Mouse (Mus musculus) midbrain, embryonic 13.5 days (tissue): ENCODE measurements around the gene Olfr1419. TPM values are rescaled to one million over a fixed set of nuclear protein-coding genes. Genes with fewer than 3 reads are reported as not detected.
"Not testable (repeated sequence)": the region's sequence is repeated elsewhere in the genome, so short reads cannot be mapped to it uniquely, and the experiment has no call there.

Experiments used
- ATAC-seq: fragments of 200-750 bp; cut with Nextera tagmentation; 2 replicates; pipeline ENCODE4 v1.8.0; 2017; ENCODE audit warnings: mild to moderate bottlenecking, moderate TSS enrichment, moderate library complexity
- H3K27ac ChIP-seq: fragments of 300-500 bp; sonication (generic); 2 replicates; pipeline ENCODE4 v1.5.1; 2015; ENCODE audit warnings: inconsistent platforms, mild to moderate bottlenecking, moderate library complexity
- H3K27me3 ChIP-seq: fragments of 300-500 bp; sonication (generic); 2 replicates; pipeline ENCODE4 v1.6.1; 2015; ENCODE audit warnings: mild to moderate bottlenecking, inconsistent platforms
- H3K36me3 ChIP-seq: fragments of 300-500 bp; sonication (generic); 2 replicates; pipeline ENCODE4 v1.6.1; 2015; ENCODE audit warnings: mild to moderate bottlenecking, inconsistent platforms
- H3K4me1 ChIP-seq: fragments of 300-500 bp; sonication (generic); replicated peaks from 2 replicates; pipeline ENCODE4 v1.6.1; 2015; ENCODE audit warnings: inconsistent platforms
- H3K4me2 ChIP-seq: fragments of 300-500 bp; sonication (generic); replicated peaks from 2 replicates; pipeline ENCODE4 v1.6.1; 2015; ENCODE audit warnings: moderate library complexity, mild to moderate bottlenecking, inconsistent platforms
- H3K4me3 ChIP-seq: fragments of 300-500 bp; sonication (generic); replicated peaks from 2 replicates; pipeline ENCODE4 v1.5.1; 2015; ENCODE audit warnings: mild to moderate bottlenecking, inconsistent platforms
- H3K9ac ChIP-seq: fragments of 300-500 bp; sonication (generic); replicated peaks from 2 replicates; pipeline ENCODE4 v1.6.1; 2015; ENCODE audit warnings: mild to moderate bottlenecking, inconsistent platforms
- H3K9me3 ChIP-seq: fragments of 300-500 bp; sonication (generic); 2 replicates; pipeline ENCODE4 v1.6.1; 2016; ENCODE audit warnings: mild to moderate bottlenecking, inconsistent platforms
- whole genome bisulfite sequencing: fragments of 180-500 bp; shearing (Covaris S2); methylation state at CpG from one replicate; pipeline ENCODE4 v1.1.7; 2015; 5-methylcytosine and 5-hydroxymethylcytosine counted together
- polyA plus RNA-seq: library from polyadenylated mRNA; unstranded; fragments of >200 nt; fragmentation: Nextera tagmentation; extraction: Ambion mirVana; gene quantifications from 2 replicates; pipeline ENCODE4 v1.2.1, GENCODE M21; 2015

Olfr1419 gene
- polyA plus RNA-seq, result not detected in 2 replicates

DNA sequence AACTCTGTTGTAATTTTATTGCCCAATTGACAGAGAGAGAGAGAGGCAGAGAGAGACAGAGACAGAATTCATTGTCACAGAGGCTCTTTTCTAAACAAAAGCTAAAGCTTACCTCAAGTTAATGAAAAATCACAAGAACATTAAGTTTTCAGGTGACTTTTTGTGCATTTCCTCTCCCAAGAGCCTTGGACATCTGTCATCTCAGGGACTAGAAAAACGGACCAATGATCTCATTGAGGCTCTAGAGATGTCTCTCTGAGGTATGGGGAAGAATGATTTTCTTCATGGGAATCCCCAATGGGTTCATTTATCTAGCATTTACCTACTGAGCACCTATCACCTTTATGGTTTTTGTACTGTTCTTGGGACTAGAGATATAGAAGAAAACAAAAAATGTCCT is at the start of gene Olfr1419:
Olfr1419 (minus strand) TSS at position 101 of the 400 bp plus-strand sequence.
- H3K36me3 ChIP-seq, result no peaks in the 10 kb centered on the region
- no peaks in the 10 kb centered on the region for H3K27me3 ChIP-seq
- no peak within 1 kb of the TSS for H3K27ac ChIP-seq
- 76% methylated on average over 1 of the region's 1 CpGs for WGBS
- no peaks in the 10 kb centered on the region for H3K4me1 ChIP-seq
- H3K4me2 ChIP-seq, result no peak within 1 kb of the TSS
- H3K9me3 ChIP-seq, result no peaks in the 10 kb centered on the region
- H3K9ac ChIP-seq, result no peak within 1 kb of the TSS
- no peak for ATAC-seq
- no peak within 1 kb of the TSS for H3K4me3 ChIP-seq

DNA sequence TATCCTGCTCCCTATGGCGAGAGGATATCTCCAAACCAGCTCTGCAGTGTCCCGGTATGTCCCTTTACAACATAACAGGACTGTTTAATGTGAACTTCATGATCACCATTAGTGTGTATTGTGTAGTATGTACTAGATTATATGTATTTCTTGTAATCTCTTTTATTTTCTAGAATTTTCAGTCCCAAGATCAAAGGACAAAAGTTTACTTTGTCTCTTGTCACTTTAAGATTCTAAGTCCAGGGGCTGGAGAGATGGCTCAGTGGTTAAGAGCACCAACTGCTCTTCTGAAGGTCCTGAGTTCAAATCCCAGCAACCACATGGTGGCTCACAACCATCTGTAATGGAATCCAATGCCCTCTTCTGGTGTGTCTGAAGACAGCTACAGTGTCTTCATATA is 47.6 kb upstream of the Olfr1419 start:
- not testable (repeated sequence) for ATAC-seq, H3K4me1 ChIP-seq, H3K9me3 ChIP-seq, H3K27me3 ChIP-seq, H3K4me3 ChIP-seq, H3K27ac ChIP-seq, H3K9ac ChIP-seq, H3K4me2 ChIP-seq
- H3K36me3 ChIP-seq, result peaks cover 65% of the 10 kb centered on the region
- WGBS, result 96% methylated on average over 2 of the region's 2 CpGs

DNA sequence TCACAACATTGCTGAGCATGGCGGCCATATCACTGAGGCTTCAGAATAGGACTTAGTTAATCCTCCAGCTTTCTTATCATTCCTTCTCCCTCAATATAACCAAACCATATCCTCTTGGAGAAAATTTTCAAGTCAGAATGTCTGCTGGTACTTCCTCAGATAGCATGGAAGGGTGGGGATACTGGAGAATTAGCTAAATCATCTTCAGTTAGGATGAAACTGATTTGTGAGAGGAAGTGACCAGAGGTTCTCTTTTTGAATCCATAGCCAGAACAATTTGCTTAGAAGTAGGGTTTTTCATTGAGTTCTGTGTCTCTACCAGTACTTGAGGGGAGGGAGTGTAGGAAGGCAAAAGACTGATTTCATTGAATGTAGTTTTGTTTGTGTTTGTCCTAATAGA is 47.2 kb upstream of the Olfr1419 start:
- H3K4me1 ChIP-seq, result no peaks in the 10 kb centered on the region
- 96% methylated on average over 1 of the region's 1 CpGs for WGBS
- H3K4me3 ChIP-seq, result no peak overlapping the region
- no peak overlapping the region for H3K4me2 ChIP-seq
- H3K27me3 ChIP-seq, result no peaks in the 10 kb centered on the region
- no peak for ATAC-seq
- no peaks in the 10 kb centered on the region for H3K9me3 ChIP-seq
- peaks cover 64% of the 10 kb centered on the region for H3K36me3 ChIP-seq
- no peak overlapping the region for H3K27ac ChIP-seq
- H3K9ac ChIP-seq, result no peak overlapping the region

DNA sequence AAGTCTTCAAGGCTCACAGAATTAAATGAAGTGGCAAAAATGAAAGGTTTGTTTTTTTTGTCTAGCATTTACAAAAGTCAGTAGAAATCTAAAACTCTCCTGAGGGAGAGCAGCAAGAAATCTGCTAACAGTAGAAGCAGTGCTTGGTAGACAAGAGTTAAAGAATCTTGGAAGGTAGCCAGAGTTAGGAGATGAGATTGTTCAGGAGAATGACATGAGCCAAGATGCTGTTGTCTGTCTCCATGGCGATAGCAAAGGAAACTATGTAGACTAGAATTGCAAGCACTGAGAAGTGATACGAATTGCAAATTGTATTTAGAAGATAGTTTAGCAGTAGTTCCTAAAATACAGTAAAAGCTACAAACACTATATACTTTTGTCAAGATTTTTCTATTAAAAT is 40.9 kb upstream of the Olfr1419 start:
- WGBS, result 32% methylated on average over 2 of the region's 2 CpGs
- Histone ChIP-seq H3K4me1 (peaks cover 39% of the 10 kb centered on the region), H3K27ac (no peak overlapping the region)

DNA sequence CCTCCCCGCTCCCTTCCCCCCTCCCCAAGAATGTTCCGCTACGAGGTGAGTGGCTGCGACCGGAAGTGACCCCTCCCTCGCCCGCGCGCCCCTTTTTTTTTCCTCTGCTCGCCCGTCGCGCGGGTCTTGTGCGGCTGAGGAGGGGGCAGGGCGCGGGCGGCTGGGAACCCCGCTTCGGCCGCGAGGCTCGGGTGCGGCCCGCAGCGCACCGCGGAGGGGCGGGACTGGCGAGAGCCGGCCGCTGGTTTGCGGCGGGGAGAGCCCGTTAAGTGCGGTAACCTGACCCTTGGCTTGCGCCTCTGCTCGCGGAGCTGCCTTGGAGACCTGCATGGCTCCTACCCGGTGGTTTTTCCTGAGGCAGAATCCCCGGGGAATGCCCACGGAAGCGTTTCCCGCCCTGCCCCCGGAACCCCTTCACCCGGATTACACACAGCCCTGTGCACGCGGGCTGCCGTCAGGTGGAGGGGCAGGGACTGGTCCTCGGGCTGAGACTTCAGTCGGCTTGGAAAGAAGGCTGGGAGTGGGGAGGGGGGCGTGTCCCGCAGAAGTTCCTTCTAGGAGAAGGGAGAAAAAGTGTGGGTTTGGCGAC is 37.7 kb upstream of the Olfr1419 start:
- peak overlapping the region; percentile 91 for H3K9ac ChIP-seq
- ATAC-seq, result peak; percentile 80
- H3K4me3 ChIP-seq, result peak overlapping the region; percentile 88
- under 1% methylated on average over 23 of the region's 54 CpGs for WGBS
- peak overlapping the region; percentile 92 for H3K27ac ChIP-seq
- H3K4me1 ChIP-seq, result peaks cover 39% of the 10 kb centered on the region
- H3K9me3 ChIP-seq, result no peaks in the 10 kb centered on the region
- H3K36me3 ChIP-seq, result peaks cover 10% of the 10 kb centered on the region
- H3K27me3 ChIP-seq, result no peaks in the 10 kb centered on the region
- peak overlapping the region; percentile 82 for H3K4me2 ChIP-seq

More for the DNA sequence above, 40.9 kb upstream of the Olfr1419 start:
- no peak for ATAC-seq
- no peaks in the 10 kb centered on the region for H3K9me3 ChIP-seq
- H3K36me3 ChIP-seq, result peaks cover 23% of the 10 kb centered on the region
- no peak overlapping the region for H3K4me2 ChIP-seq
- no peak overlapping the region for H3K4me3 ChIP-seq
- no peaks in the 10 kb centered on the region for H3K27me3 ChIP-seq
- no peak overlapping the region for H3K9ac ChIP-seq

DNA sequence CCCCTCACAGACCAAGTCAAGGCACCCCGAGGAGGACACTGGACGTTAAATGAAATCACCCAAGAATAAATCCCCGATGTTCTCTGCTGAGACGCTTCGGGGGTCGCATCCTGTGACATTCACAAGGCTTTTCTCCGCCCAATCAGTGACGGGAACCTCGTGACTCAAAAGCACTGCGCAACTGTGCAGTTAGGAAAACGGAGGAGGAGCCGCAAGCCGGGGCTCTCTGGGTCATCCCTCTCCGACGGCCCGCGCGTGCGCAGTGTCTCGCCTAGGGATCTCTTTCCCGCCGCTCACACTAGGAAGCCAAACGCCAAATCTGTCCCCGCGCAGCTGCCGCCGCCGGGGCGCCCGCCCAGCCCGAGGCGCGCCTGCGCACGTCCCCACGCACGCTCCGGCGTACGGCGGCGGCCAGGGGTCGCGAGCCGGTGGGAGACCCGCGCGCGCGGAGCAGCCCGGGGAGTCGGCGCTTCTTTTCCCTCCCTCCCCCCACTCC is 37.2 kb upstream of the Olfr1419 start, which contains the start of gene Patl1:
Patl1 (plus strand) TSS at position 363 of the 496 bp plus-strand sequence.
- Histone ChIP-seq H3K4me1 (peaks cover 39% of the 10 kb centered on the region), H3K36me3 (peaks cover 7% of the 10 kb centered on the region), H3K9ac (peak within 1 kb of the TSS; percentile 91), H3K27ac (peak within 1 kb of the TSS; percentile 92), H3K4me3 (peak within 1 kb of the TSS; percentile 88), H3K9me3 (no peaks in the 10 kb centered on the region), H3K27me3 (no peaks in the 10 kb centered on the region), H3K4me2 (peak within 1 kb of the TSS; percentile 82)
- under 1% methylated on average over 53 of the region's 53 CpGs for WGBS
- ATAC-seq, result peak; percentile 97

DNA sequence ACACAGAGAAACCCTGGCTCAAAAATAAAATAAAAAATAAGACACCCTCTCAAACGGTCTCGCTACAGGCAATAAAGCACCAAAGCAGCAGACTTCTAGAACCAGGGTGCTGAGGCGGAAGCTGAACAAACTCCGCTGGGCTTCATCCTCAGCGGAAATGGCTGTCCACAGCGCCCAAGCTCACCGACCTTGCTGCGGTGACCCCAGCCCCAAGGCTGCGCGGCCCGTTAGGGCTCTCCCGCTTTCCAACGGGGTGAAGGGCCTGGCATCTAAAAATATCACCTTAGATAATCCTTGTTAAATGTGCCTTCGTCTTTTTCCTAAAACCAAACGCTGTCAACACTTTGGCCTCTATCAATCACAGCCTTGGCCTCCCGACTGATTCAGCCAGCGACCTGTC is 36.7 kb upstream of the Olfr1419 start:
- peak overlapping the region; percentile 73 for H3K9ac ChIP-seq
- ATAC-seq, result peak; percentile 53
- H3K9me3 ChIP-seq, result no peaks in the 10 kb centered on the region
- peaks cover 39% of the 10 kb centered on the region for H3K4me1 ChIP-seq
- H3K27ac ChIP-seq, result peak overlapping the region; percentile 91
- 4% methylated on average over 17 of the region's 17 CpGs for WGBS
- H3K27me3 ChIP-seq, result no peaks in the 10 kb centered on the region
- peak overlapping the region; percentile 77 for H3K4me2 ChIP-seq
- peaks cover 7% of the 10 kb centered on the region for H3K36me3 ChIP-seq
- H3K4me3 ChIP-seq, result peak overlapping the region; percentile 88

DNA sequence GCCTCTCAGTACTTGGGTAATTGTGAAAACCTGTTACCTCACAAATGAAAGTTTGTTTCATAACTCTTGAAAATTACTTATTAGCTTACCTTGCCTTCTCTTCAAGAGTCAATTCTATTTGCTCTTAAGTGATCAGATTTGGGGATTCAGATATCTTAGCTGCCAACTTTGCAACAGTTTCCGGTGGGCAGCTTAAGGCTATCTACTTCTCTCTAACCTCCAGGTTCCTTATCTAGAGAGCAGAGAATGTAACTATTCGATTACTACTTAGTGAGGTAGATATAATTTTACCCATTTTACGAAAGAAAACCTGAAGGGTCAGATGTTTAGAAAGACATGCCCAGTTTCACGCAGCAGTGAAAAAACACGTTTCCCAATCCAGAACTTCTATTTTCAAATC is 36.1 kb upstream of the Olfr1419 start:
- ATAC-seq, result no peak
- Histone ChIP-seq H3K4me1 (peaks cover 36% of the 10 kb centered on the region), H3K36me3 (peaks cover 7% of the 10 kb centered on the region), H3K4me2 (peak overlapping the region; percentile 77), H3K4me3 (peak overlapping the region; percentile 88), H3K27me3 (no peaks in the 10 kb centered on the region), H3K9ac (no peak overlapping the region; the same call in 1 of the 2 replicates), H3K9me3 (no peaks in the 10 kb centered on the region), H3K27ac (no peak overlapping the region)
- 94% methylated on average over 5 of the region's 5 CpGs for WGBS

DNA sequence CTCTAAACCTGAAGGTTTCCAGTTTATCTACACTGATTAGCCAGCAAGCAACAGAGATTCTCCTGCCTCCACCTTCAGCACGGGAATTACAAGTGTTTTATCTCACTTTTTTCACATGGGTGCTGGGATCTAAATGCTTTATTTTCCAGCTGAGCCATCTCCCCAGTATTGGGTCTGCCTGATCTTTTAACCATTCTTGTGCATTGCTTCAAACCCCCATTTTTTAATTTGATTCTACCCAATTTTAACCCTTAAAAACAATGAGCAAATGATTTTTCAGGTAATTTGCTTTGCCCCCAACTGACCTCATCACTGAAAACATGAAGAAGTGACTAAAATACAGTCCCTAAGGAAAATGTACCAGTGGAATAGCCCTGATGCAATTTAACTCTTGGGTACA is 11.4 kb upstream of the Olfr1419 start, which contains the start of gene Olfr1420:
Olfr1420 (plus strand) TSS at position 301 of the 400 bp plus-strand sequence.
- ATAC-seq, result no peak
- whole genome bisulfite sequencing, result 44% methylated on average over 1 of the region's 1 CpGs

DNA sequence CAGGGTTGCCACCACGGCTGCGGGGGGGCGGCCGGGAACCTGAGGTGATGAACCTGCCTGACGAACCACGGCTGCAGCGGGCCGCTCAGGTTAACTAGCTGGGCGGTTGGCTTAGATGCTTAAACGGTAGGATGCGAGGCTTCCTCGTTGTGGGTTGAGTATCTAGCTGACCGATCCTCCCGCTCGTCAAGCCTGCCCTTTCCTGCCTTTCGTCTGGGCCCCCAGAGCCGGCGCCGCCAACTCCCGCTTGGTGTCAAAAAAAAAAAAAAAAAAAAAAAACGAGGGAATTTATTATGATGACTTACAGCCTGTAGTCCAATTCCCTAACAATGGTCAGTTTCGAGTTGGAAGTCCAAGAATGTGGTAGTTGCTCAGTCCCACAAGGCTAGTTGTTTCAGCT is 3.5 kb upstream of the Olfr1419 start:
- not testable (repeated sequence) for H3K27me3 ChIP-seq, H3K4me1 ChIP-seq, H3K9ac ChIP-seq, H3K36me3 ChIP-seq, ATAC-seq, H3K4me3 ChIP-seq, H3K9me3 ChIP-seq, H3K4me2 ChIP-seq, H3K27ac ChIP-seq
- 63% methylated on average over 22 of the region's 22 CpGs for WGBS

More for the DNA sequence above, 11.4 kb upstream of the Olfr1419 start, which contains the start of gene Olfr1420:
- Histone ChIP-seq H3K9ac (no peak within 1 kb of the TSS), H3K27me3 (no peaks in the 10 kb centered on the region), H3K4me3 (no peak within 1 kb of the TSS), H3K27ac (no peak within 1 kb of the TSS), H3K4me2 (no peak within 1 kb of the TSS), H3K4me1 (no peaks in the 10 kb centered on the region), H3K36me3 (no peaks in the 10 kb centered on the region), H3K9me3 (no peaks in the 10 kb centered on the region)

DNA sequence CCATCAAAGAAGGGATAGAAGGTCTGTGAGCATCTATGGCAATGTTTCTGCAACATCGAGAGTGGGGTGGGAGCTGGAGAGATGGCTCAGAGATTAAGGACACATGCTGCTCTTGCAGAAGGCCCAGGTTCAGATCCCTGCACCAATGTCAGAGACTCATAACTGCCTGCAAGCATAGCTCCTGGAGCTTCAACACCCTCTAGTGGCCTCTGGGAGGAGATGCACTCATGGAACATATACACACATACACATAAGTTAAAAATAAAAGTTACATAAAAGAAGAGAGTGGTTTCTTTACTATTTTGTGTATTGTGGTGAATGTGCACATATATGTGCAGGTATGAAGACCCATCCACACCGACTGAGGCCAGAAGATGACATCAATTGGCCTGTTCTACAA is 7.1 kb downstream of the Olfr1419 start:
- Histone ChIP-seq H3K4me2 (no peak overlapping the region), H3K36me3 (no peaks in the 10 kb centered on the region), H3K9ac (no peak overlapping the region), H3K27me3 (no peaks in the 10 kb centered on the region), H3K9me3 (no peaks in the 10 kb centered on the region), H3K27ac (no peak overlapping the region), H3K4me3 (no peak overlapping the region), H3K4me1 (no peaks in the 10 kb centered on the region)
- 78% methylated on average over 2 of the region's 2 CpGs for WGBS
- no peak for ATAC-seq

DNA sequence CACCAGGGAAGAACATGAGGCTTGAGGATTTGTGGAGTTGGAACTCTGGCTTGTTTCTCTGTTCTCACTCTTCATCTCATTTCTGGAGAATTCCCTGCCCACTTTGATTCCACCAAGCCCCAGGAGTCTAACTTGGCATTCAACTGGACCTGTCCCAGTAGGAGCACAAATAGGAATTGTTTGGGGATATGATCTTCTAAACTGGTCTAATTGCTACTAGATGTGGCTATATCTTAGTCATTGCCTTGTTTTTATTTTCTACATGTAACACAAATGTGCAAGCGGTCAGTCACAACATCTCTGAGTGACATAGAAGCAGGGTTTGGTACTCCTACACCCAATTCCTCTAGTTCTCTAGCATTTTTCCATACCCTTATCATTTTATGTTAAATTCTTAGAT is 13.9 kb downstream of the Olfr1419 start, which contains the start of gene Olfr1418:
Olfr1418 (minus strand) TSS at position 101 of the 400 bp plus-strand sequence.
- no peak for ATAC-seq
- H3K4me3 ChIP-seq, result no peak within 1 kb of the TSS
- H3K27ac ChIP-seq, result no peak within 1 kb of the TSS
- H3K27me3 ChIP-seq, result no peaks in the 10 kb centered on the region
- 100% methylated on average over 1 of the region's 1 CpGs for WGBS
- H3K36me3 ChIP-seq, result no peaks in the 10 kb centered on the region
- H3K9me3 ChIP-seq, result no peaks in the 10 kb centered on the region
- H3K9ac ChIP-seq, result no peak within 1 kb of the TSS
- H3K4me2 ChIP-seq, result no peak within 1 kb of the TSS
- H3K4me1 ChIP-seq, result no peaks in the 10 kb centered on the region
